23 mouse cellular contexts compared by ENCODE assay signal in the genomic region with DNA sequence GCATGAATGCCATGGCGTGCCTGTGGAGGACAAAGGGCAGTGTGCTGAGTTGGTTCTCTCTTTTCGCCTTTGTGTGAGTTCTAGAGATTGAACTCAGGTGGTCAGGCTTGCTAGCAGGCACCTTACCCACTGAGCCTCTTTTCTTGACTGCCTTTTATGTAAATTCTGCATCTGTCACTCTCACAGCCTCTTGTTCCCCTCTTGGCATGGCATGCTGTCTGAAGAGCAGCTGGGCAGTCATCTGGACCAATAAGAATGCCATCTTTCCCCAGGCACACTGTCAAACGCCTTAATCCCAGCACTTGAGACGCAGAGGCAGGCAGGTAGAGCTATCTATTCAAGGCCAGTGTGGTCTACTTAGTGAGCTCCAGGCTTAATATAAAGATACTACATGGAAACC. TPM values are rescaled to one million over a fixed set of nuclear protein-coding genes. Genes with fewer than 3 reads are reported as not detected.
DNase-seq lines count a peak whose midpoint lies in the region; ATAC-seq and TF ChIP-seq lines count a peak whose summit lies in the region.
"Had no signal": no experiment of that assay in that cellular context is flagged by ENCODE, and none has a peak within 500 bp of the region (broad histone marks: within the 10 kb centered on the region; RNA-seq: fewer than 3 reads in every experiment).

No protein-coding gene starts in this region.

- H3K9me3 ChIP-seq in liver, embryonic 14.5 days (ENCODE audit: control insufficient read depth, low read length) = no peaks in the 10 kb centered on the region
- no peaks in the 10 kb centered on the region for H3K9me3 ChIP-seq in forebrain, embryonic 15.5 days
- H3K9me3 ChIP-seq in heart, embryonic 10.5 days = no peaks in the 10 kb centered on the region
- H3K9me3 ChIP-seq: embryonic facial prominence, embryonic 12.5 days; hindbrain, embryonic 15.5 days; kidney, embryonic 15.5 days; limb, embryonic 12.5 days; megakaryocyte, embryonic 14.5 days had no signal

- TF ChIP-seq CTCF in gastrocnemius, adult 2 months (IDR thresholded peaks at IDR 0.05) = no peak
- no peak for TF ChIP-seq CTCF in liver, embryonic 14.5 days (IDR thresholded peaks at IDR 0.05; ENCODE audit: low read depth)

- H3K27ac ChIP-seq in gastrocnemius, adult 2 months = peak overlapping the region; percentile 43; the same call in 1 of the 2 replicates
- H3K27ac ChIP-seq in liver, embryonic 14.5 days = peak overlapping the region; percentile 12; the same call in 1 of the 2 replicates
- H3K27ac ChIP-seq in forebrain, embryonic 15.5 days (replicated peaks) = peak overlapping the region; percentile 38
- no peak overlapping the region for H3K27ac ChIP-seq in heart, embryonic 10.5 days
- H3K27ac ChIP-seq: embryonic facial prominence, embryonic 12.5 days; hindbrain, embryonic 15.5 days; kidney, embryonic 15.5 days; left cerebral cortex, adult 2 months; limb, embryonic 12.5 days had no signal

- H3K9ac ChIP-seq in liver, embryonic 14.5 days (replicated peaks) = no peak overlapping the region
- no peak overlapping the region for H3K9ac ChIP-seq in forebrain, embryonic 15.5 days (replicated peaks)
- H3K9ac ChIP-seq: embryonic facial prominence, embryonic 12.5 days; hindbrain, embryonic 15.5 days; kidney, embryonic 15.5 days; limb, embryonic 12.5 days had no signal

- no peak for DNase-seq in gastrocnemius, adult 2 months
- DNase-seq in gastrocnemius, adult 8-10 months (ENCODE audit: low spot score in 2 of 2) = no peak
- DNase-seq in liver, embryonic 14.5 days (ENCODE audit: low read depth in 3 of 3, low spot score in 3 of 3) = no peak
- DNase-seq in liver (no peak), A20 (ENCODE audit: low read depth, low spot score) (peak; percentile 58)
- DNase-seq in heart, embryonic 10.5 days (ENCODE audit: low spot score) = no peak
- no peak for DNase-seq in spleen, postnatal 36 days (ENCODE audit: low spot score in 2 of 2)
- DNase-seq: cerebellum, adult 9-10 months; gastrocnemius, postnatal 25 days; kidney, postnatal 4 days; layer of hippocampus, adult 9-11 months; lung, adult 2 months; thymus, postnatal 14 days had no signal

- no peak overlapping the region for H3K4me3 ChIP-seq in gastrocnemius, adult 2 months
- H3K4me3 ChIP-seq in liver, embryonic 14.5 days (ENCODE audit: insufficient read depth in 1 of 2, low read depth in 2 of 2, low read length in 2 of 2) = no peak overlapping the region
- no peak overlapping the region for H3K4me3 ChIP-seq in forebrain, embryonic 15.5 days
- no peak overlapping the region for H3K4me3 ChIP-seq in heart, embryonic 10.5 days
- H3K4me3 ChIP-seq: embryonic facial prominence, embryonic 12.5 days; erythroblast, embryonic 14.5 days; hindbrain, embryonic 15.5 days; kidney, embryonic 15.5 days; left cerebral cortex, adult 2 months; limb, embryonic 12.5 days; megakaryocyte, embryonic 14.5 days; myocyte had no signal

- H3K36me3 ChIP-seq in liver, embryonic 14.5 days (replicated peaks; ENCODE audit: control insufficient read depth, insufficient read depth, low read depth) = no peaks in the 10 kb centered on the region; the same call in 1 of the 2 replicates
- H3K36me3 ChIP-seq in forebrain, embryonic 15.5 days = no peaks in the 10 kb centered on the region
- peaks cover 30% of the 10 kb centered on the region for H3K36me3 ChIP-seq in heart, embryonic 10.5 days
- H3K36me3 ChIP-seq: hindbrain, embryonic 15.5 days had no signal

- ATAC-seq in liver, embryonic 14.5 days (ENCODE audit: insufficient read depth) = no peak
- peak; percentile 63 for ATAC-seq in forebrain, embryonic 15.5 days (replicated peaks)
- ATAC-seq: intestine, postnatal 0 days had no signal

- TF ChIP-seq EP300 in liver, embryonic 14.5 days (IDR thresholded peaks at IDR 0.05; ENCODE audit: low read depth) = no peak

- WGBS in liver, embryonic 14.5 days (ENCODE audit: insufficient replicate concordance) = 84% methylated on average over 4 of the region's 4 CpGs
- WGBS in forebrain, embryonic 15.5 days = 58% methylated on average over 4 of the region's 4 CpGs
- WGBS in heart, embryonic 10.5 days = 91% methylated on average over 4 of the region's 4 CpGs

- H3K27me3 ChIP-seq in liver, embryonic 14.5 days (ENCODE audit: control insufficient read depth, insufficient read depth, low read length) = no peaks in the 10 kb centered on the region
- no peaks in the 10 kb centered on the region for H3K27me3 ChIP-seq in forebrain, embryonic 15.5 days
- H3K27me3 ChIP-seq in heart, embryonic 10.5 days (ENCODE audit: insufficient read depth, poor library complexity, severe bottlenecking) = no peaks in the 10 kb centered on the region
- H3K27me3 ChIP-seq: embryonic facial prominence, embryonic 12.5 days; hindbrain, embryonic 15.5 days; kidney, embryonic 15.5 days; limb, embryonic 12.5 days; megakaryocyte, embryonic 14.5 days had no signal

- peaks cover 39 to 41% of the 10 kb centered on the region in 2 experiments for H3K4me1 ChIP-seq in liver, embryonic 14.5 days (replicated peaks; ENCODE audit: control insufficient read depth in 2 of 2, insufficient read depth in 2 of 2, low read length in 1 of 2)
- H3K4me1 ChIP-seq in forebrain, embryonic 15.5 days = peaks cover 8% of the 10 kb centered on the region; the same call in 1 of the 2 replicates
- no peaks in the 10 kb centered on the region for H3K4me1 ChIP-seq in heart, embryonic 10.5 days
- H3K4me1 ChIP-seq: embryonic facial prominence, embryonic 12.5 days; hindbrain, embryonic 15.5 days; kidney, embryonic 15.5 days; limb, embryonic 12.5 days had no signal

- intact Hi-C loops in gastrocnemius, adult 2 months (cut with DNase I) = no loop called here

- no peak overlapping the region for H3K4me2 ChIP-seq in liver, embryonic 14.5 days (ENCODE audit: low read depth)
- no peak overlapping the region for H3K4me2 ChIP-seq in forebrain, embryonic 15.5 days (replicated peaks)
- H3K4me2 ChIP-seq: embryonic facial prominence, embryonic 12.5 days; hindbrain, embryonic 15.5 days; kidney, embryonic 15.5 days; limb, embryonic 12.5 days had no signal

RNA-seq across cellular contexts. Expression of a gene that starts 34.8 kb away (rescaled TPM):
- 10 to 100 TPM; 22.2 to 23.2 TPM for total RNA-seq in gastrocnemius, adult 2 months (2021)
- 10 to 100 TPM; 18.3 to 24.1 (median 22.3) TPM for total RNA-seq in gastrocnemius, adult 8-10 months (2022)
- 12.3 and 17.3 TPM in 2 replicates for polyA plus RNA-seq in liver, embryonic 14.5 days (2012; rRNA removed)
- polyA plus RNA-seq in liver, embryonic 14.5 days (2014; fragmentation: Nextera tagmentation; extraction: Ambion mirVana) = 32.7 and 34.3 TPM in 2 replicates
- polyA plus RNA-seq in forebrain, embryonic 15.5 days (2015; fragmentation: Nextera tagmentation; extraction: Ambion mirVana) = 42.8 and 43.0 TPM in 2 replicates
- polyA plus RNA-seq in heart, embryonic 10.5 days (2016; fragmentation: Nextera tagmentation; extraction: Ambion mirVana) = 40.6 and 54.8 TPM in 2 replicates

RNA-seq across cellular contexts. Expression of a gene that starts 41.9 kb away (rescaled TPM):
- under 1 TPM; 0.22 to 0.54 TPM for total RNA-seq in gastrocnemius, adult 2 months (2021)
- under 1 TPM; 0.22 to 0.76 (median 0.69) TPM for total RNA-seq in gastrocnemius, adult 8-10 months (2022)
- polyA plus RNA-seq in liver, embryonic 14.5 days (2012; rRNA removed) = 0.61 and 0.84 TPM in 2 replicates
- polyA plus RNA-seq in liver, embryonic 14.5 days (2014; fragmentation: Nextera tagmentation; extraction: Ambion mirVana) = 0.52 and 0.55 TPM in 2 replicates
- 3.6 and 3.8 TPM in 2 replicates for polyA plus RNA-seq in forebrain, embryonic 15.5 days (2015; fragmentation: Nextera tagmentation; extraction: Ambion mirVana)
- 2.9 and 3.5 TPM in 2 replicates for polyA plus RNA-seq in heart, embryonic 10.5 days (2016; fragmentation: Nextera tagmentation; extraction: Ambion mirVana)

RNA-seq across cellular contexts. Expression of a gene that starts 58.8 kb away (rescaled TPM):
- 10 to 100 TPM; 13.8 to 15.3 TPM for total RNA-seq in gastrocnemius, adult 2 months (2021)
- total RNA-seq in gastrocnemius, adult 8-10 months (2022) = 10 to 100 TPM; 11.5 to 19.0 (median 14.5) TPM
- 8.0 and 8.9 TPM in 2 replicates for polyA plus RNA-seq in liver, embryonic 14.5 days (2012; rRNA removed)
- polyA plus RNA-seq in liver, embryonic 14.5 days (2014; fragmentation: Nextera tagmentation; extraction: Ambion mirVana) = 4.9 and 5.7 TPM in 2 replicates
- 25.5 and 28.3 TPM in 2 replicates for polyA plus RNA-seq in forebrain, embryonic 15.5 days (2015; fragmentation: Nextera tagmentation; extraction: Ambion mirVana)
- 6.6 and 8.3 TPM in 2 replicates for polyA plus RNA-seq in heart, embryonic 10.5 days (2016; fragmentation: Nextera tagmentation; extraction: Ambion mirVana)

RNA-seq across cellular contexts. Expression of a gene that starts 59.7 kb away (rescaled TPM):
- 10 to 100 TPM; 59.1 to 69.1 TPM for total RNA-seq in gastrocnemius, adult 2 months (2021)
- 10 to 100 TPM; 63.0 to 69.1 (median 65.4) TPM for total RNA-seq in gastrocnemius, adult 8-10 months (2022)
- polyA plus RNA-seq in liver, embryonic 14.5 days (2012; rRNA removed) = 414 and 441 TPM in 2 replicates
- polyA plus RNA-seq in liver, embryonic 14.5 days (2014; fragmentation: Nextera tagmentation; extraction: Ambion mirVana) = 567 and 604 TPM in 2 replicates
- 72.2 and 76.7 TPM in 2 replicates for polyA plus RNA-seq in forebrain, embryonic 15.5 days (2015; fragmentation: Nextera tagmentation; extraction: Ambion mirVana)
- 128 and 133 TPM in 2 replicates for polyA plus RNA-seq in heart, embryonic 10.5 days (2016; fragmentation: Nextera tagmentation; extraction: Ambion mirVana)
